Mouse (Mus musculus) left cerebral cortex, adult 8-10 months (tissue): ENCODE results near the gene Cacng6. TPM values are rescaled to one million over a fixed set of nuclear protein-coding genes. Genes with fewer than 3 reads are reported as not detected.

ENCODE experiments used
- DNase-seq, 2 experiments: peaks; one replicate each; pipeline ENCODE4 v3.0.0; 2022; ENCODE audit warnings: low spot score in 2 of 2
- microRNA-seq, 2 experiments: library from miRNA; unstranded; fragments of <30 nt; microRNA quantifications; one replicate each; pipeline ENCODE4 v1.2.0; 2022
- total RNA-seq, 4 experiments: library from RNA; stranded (reverse); gene quantifications; 2 replicates each; pipeline ENCODE4 v1.2.4; 2022

Cacng6 gene
- total RNA-seq, 4 experiments from 2014 or later, result 1.0 to 2.5 (median 1.9) TPM

- DNase-seq, result no peak
Observed at GRCm38 (mm10) chr7:3457841-3458217, 33.8 kb downstream of the Cacng6 start.

GRCm38 (mm10) chr7:3460261-3460660, 36.3 kb downstream of the Cacng6 start:
- peak in 1 of 2 experiments; percentile 85 for DNase-seq

- DNase-seq, result no peak
Observed at GRCm38 (mm10) chr7:3463306-3463705, 39.3 kb downstream of the Cacng6 start.

- DNase-seq, result no peak
Observed at GRCm38 (mm10) chr7:3468614-3469013, 44.6 kb downstream of the Cacng6 start.

GRCm38 (mm10) chr7:3472774-3473173, 48.8 kb downstream of the Cacng6 start:
- DNase-seq, result no peak

- DNase-seq, result no peak
Observed at GRCm38 (mm10) chr7:3474291-3475080, 50.5 kb downstream of the Cacng6 start.

GRCm38 (mm10) chr7:3476728-3477127, 52.7 kb downstream of the Cacng6 start:
- peak in 1 of 2 experiments; percentile 74 for DNase-seq

GRCm38 (mm10) chr7:3481948-3482608, 58.1 kb downstream of the Cacng6 start:
- DNase-seq, result no peak

Small RNAs within 50 kb of the gene (microRNA-seq; reads per million reads assigned to microRNA genes)
- 513 to 547 reads per million in 2 experiments for gene Gm23450

Other genes starting within 250 kb of the Cacng6 start
- not detected for gene Nlrp12, start 174.5 kb upstream of the Cacng6 start, total RNA-seq
- 10 to 100 TPM; 42.1 to 50.5 (median 47.1) TPM for gene Myadm, start 135.1 kb upstream of the Cacng6 start, total RNA-seq
- gene Prkcg, start 135.0 kb upstream of the Cacng6 start, total RNA-seq, result 100 to 1,000 TPM; 228 to 253 (median 241) TPM
- gene Cacng7, start 91.2 kb upstream of the Cacng6 start, total RNA-seq, result 100 to 1,000 TPM; 173 to 194 (median 181) TPM
- gene Cacng8, start 33.5 kb upstream of the Cacng6 start, total RNA-seq, result 100 to 1,000 TPM; 146 to 153 (median 150) TPM
- gene Tarm1, start 78.4 kb downstream of the Cacng6 start, total RNA-seq, result not detected
- 1 to 10 TPM in 1 of 4 experiments, under 1 TPM in 3; 0.46 to 1.1 (median 0.67) TPM for gene Oscar, start 192.0 kb downstream of the Cacng6 start, total RNA-seq
- gene Ndufa3, start 193.2 kb downstream of the Cacng6 start, total RNA-seq, result 100 to 1,000 TPM; 580 to 641 (median 617) TPM
- gene Tfpt, start 205.7 kb downstream of the Cacng6 start, total RNA-seq, result 10 to 100 TPM; 36.8 to 46.7 (median 42.9) TPM
- gene Prpf31, start 205.8 kb downstream of the Cacng6 start, total RNA-seq, result 10 to 100 TPM; 50.4 to 59.8 (median 55.2) TPM
- gene Cnot3, start 221.1 kb downstream of the Cacng6 start, total RNA-seq, result 10 to 100 TPM; 44.9 to 57.8 (median 51.0) TPM
- gene Leng1, start 241.6 kb downstream of the Cacng6 start, total RNA-seq, result 1 to 10 TPM; 5.7 to 7.6 (median 5.8) TPM